Mouse (Mus musculus) small intestine, adult 2 months (tissue): ENCODE results near the gene Gm21028. TPM values are rescaled to one million over a fixed set of nuclear protein-coding genes. Genes with fewer than 3 reads are reported as not detected.
"Not testable (repeated sequence)": the region's sequence is repeated elsewhere in the genome, so short reads cannot be mapped to it uniquely, and the experiment has no call there.

Experiments
- H3K27ac ChIP-seq: fragments of 200-500 bp; 2 replicates; pipeline ENCODE4 v1.5.1; 2012; ENCODE audit warnings: low read depth, low read length, control low read depth, inconsistent platforms; ENCODE audit not compliant: insufficient read depth
- H3K27me3 ChIP-seq: fragments of 200-500 bp; 2 replicates; pipeline ENCODE4 v1.6.1; 2012; ENCODE audit warnings: mild to moderate bottlenecking, moderate library complexity, low read length, inconsistent platforms; ENCODE audit not compliant: control insufficient read depth, insufficient read depth
- H3K36me3 ChIP-seq: fragments of 200-500 bp; 2 replicates; pipeline ENCODE4 v1.6.1; 2012; ENCODE audit warnings: mild to moderate bottlenecking, low read length, control low read depth, inconsistent platforms; ENCODE audit not compliant: control insufficient read depth, insufficient read depth
- H3K4me1 ChIP-seq: fragments of 200-500 bp; 2 replicates; pipeline ENCODE4 v1.6.1; 2012; ENCODE audit warnings: low read length, inconsistent platforms, mixed read lengths; ENCODE audit not compliant: control insufficient read depth, insufficient read depth, insufficient read length
- H3K4me3 ChIP-seq: fragments of 200-500 bp; 2 replicates; pipeline ENCODE4 v1.5.1; 2012; ENCODE audit warnings: low read depth, mild to moderate bottlenecking, control low read depth, inconsistent platforms, low read length, moderate library complexity
- CTCF ChIP-seq: fragments of 200-500 bp; IDR thresholded peaks from 2 replicates; pipeline ENCODE4 v1.5.1; 2012; ENCODE audit warnings: low read depth, mild to moderate bottlenecking, control low read depth, inconsistent platforms, low read length, moderate library complexity, mixed read lengths; ENCODE audit not compliant: insufficient replicate concordance, insufficient read length; ENCODE audit errors: extremely low read depth
- POLR2A ChIP-seq: fragments of 200-500 bp; IDR thresholded peaks from 2 replicates; pipeline ENCODE4 v1.6.1; 2012; ENCODE audit warnings: low read depth, mild to moderate bottlenecking, control low read depth, inconsistent platforms, low read length, moderate library complexity
- WGBS: fragments of 180-500 bp; shearing (Covaris S2); methylation state at CpG from one replicate; pipeline ENCODE4 v1.1.7; 2018; 5-methylcytosine and 5-hydroxymethylcytosine counted together
- polyA plus RNA-seq: library from polyadenylated mRNA; depleted of rRNA; stranded (reverse); fragments of >200 nt; gene quantifications from 2 replicates; pipeline ENCODE4 v1.2.3, GENCODE M21; 2012; rRNA removed

Gm21028 gene
- not detected in 2 replicates for polyA plus RNA-seq

GRCm38 (mm10) chr7:42578488-42578887 is at the start of gene Gm21028:
Gm21028 (minus strand) TSS chr7:42578588.
- 93% methylated on average over 5 of the region's 5 CpGs for WGBS
- no peaks in the 10 kb centered on the region for H3K4me1 ChIP-seq
- no peak within 1 kb of the TSS for H3K27ac ChIP-seq
- no peaks in the 10 kb centered on the region for H3K27me3 ChIP-seq
- H3K4me3 ChIP-seq, result no peak within 1 kb of the TSS
- TF ChIP-seq CTCF (no peak), POLR2A (no peak)
- H3K36me3 ChIP-seq, result no peaks in the 10 kb centered on the region

- H3K4me1 ChIP-seq, H3K4me3 ChIP-seq, H3K36me3 ChIP-seq, H3K27me3 ChIP-seq, H3K27ac ChIP-seq: not testable (repeated sequence)
Observed at GRCm38 (mm10) chr7:42595666-42596065, 17.3 kb upstream of the Gm21028 start.

GRCm38 (mm10) chr7:42592413-42592812 is 14.0 kb upstream of the Gm21028 start, which contains the start of gene Zfp977:
Zfp977 (minus strand) TSS chr7:42592547.
- H3K4me3 ChIP-seq, H3K27ac ChIP-seq, H3K27me3 ChIP-seq, H3K36me3 ChIP-seq, H3K4me1 ChIP-seq: not testable (repeated sequence)
- WGBS, result 89% methylated on average over 11 of the region's 11 CpGs

- not testable (repeated sequence) for H3K36me3 ChIP-seq, H3K27me3 ChIP-seq, H3K27ac ChIP-seq, H3K4me3 ChIP-seq, H3K4me1 ChIP-seq
Observed at GRCm38 (mm10) chr7:42591311-42591710, 12.9 kb upstream of the Gm21028 start.

GRCm38 (mm10) chr7:42551766-42552165 is 26.6 kb downstream of the Gm21028 start:
- Histone ChIP-seq H3K36me3 (no peaks in the 10 kb centered on the region), H3K4me1 (no peaks in the 10 kb centered on the region), H3K27ac (no peak overlapping the region), H3K4me3 (no peak overlapping the region), H3K27me3 (no peaks in the 10 kb centered on the region)
- WGBS, result 78% methylated on average over 3 of the region's 3 CpGs
- no peak for TF ChIP-seq CTCF
- TF ChIP-seq POLR2A, result no peak

Other genes starting within 250 kb of the Gm21028 start
- gene 4933421I07Rik, start 130.5 kb downstream of the Gm21028 start, polyA plus RNA-seq, result not detected in 2 replicates
- gene Zfp141, start 72.8 kb downstream of the Gm21028 start, polyA plus RNA-seq, result 0.72 and 1.7 TPM in 2 replicates
- not detected in 2 replicates for gene Zfp977, start 14.0 kb upstream of the Gm21028 start, polyA plus RNA-seq
- gene Zfp976, start 64.0 kb upstream of the Gm21028 start, polyA plus RNA-seq, result 0.05 TPM in 1 of 2 replicates, not detected in the other
- gene Zfp975, start 114.2 kb upstream of the Gm21028 start, polyA plus RNA-seq, result 0.05 and 0.13 TPM in 2 replicates
- gene Gm17067, start 148.4 kb upstream of the Gm21028 start, polyA plus RNA-seq, result not detected in 2 replicates
- gene Vmn2r62, start 214.9 kb upstream of the Gm21028 start, polyA plus RNA-seq, result not detected in 2 replicates